Mouse (Mus musculus) 3T3-L1 (cell line): Measurements from ENCODE around the gene Itga6.

Experiments used
- DNase-seq: peaks from one replicate; pipeline ENCODE4 v3.0.0-alpha.2; 2015; ENCODE audit warnings: low read depth, low spot score

Itga6 gene

GRCm38 (mm10) chr2:71761081-71761480, 15.7 kb downstream of the Itga6 start:
- DNase-seq, result no peak

- no peak for DNase-seq
Observed at GRCm38 (mm10) chr2:71764525-71764924, 19.1 kb downstream of the Itga6 start.

GRCm38 (mm10) chr2:71764961-71765735, 19.7 kb downstream of the Itga6 start:
- no peak for DNase-seq

GRCm38 (mm10) chr2:71766007-71766406, 20.6 kb downstream of the Itga6 start:
- no peak for DNase-seq

- DNase-seq, result no peak
Observed at GRCm38 (mm10) chr2:71767019-71767610, 21.7 kb downstream of the Itga6 start.

- no peak for DNase-seq
Observed at GRCm38 (mm10) chr2:71771762-71772161, 26.3 kb downstream of the Itga6 start.

- DNase-seq, result no peak
Observed at GRCm38 (mm10) chr2:71773714-71774113, 28.3 kb downstream of the Itga6 start.

GRCm38 (mm10) chr2:71774246-71774951, 29.0 kb downstream of the Itga6 start:
- no peak for DNase-seq

GRCm38 (mm10) chr2:71775201-71775611, 29.8 kb downstream of the Itga6 start:
- DNase-seq, result no peak

- no peak for DNase-seq
Observed at GRCm38 (mm10) chr2:71779266-71779888, 34.0 kb downstream of the Itga6 start.

- no peak for DNase-seq
Observed at GRCm38 (mm10) chr2:71780016-71780415, 34.6 kb downstream of the Itga6 start.

- no peak for DNase-seq
Observed at GRCm38 (mm10) chr2:71785260-71785659, 39.8 kb downstream of the Itga6 start.

GRCm38 (mm10) chr2:71786060-71786459, 40.6 kb downstream of the Itga6 start:
- DNase-seq, result no peak

- DNase-seq, result peak; percentile 60
Observed at GRCm38 (mm10) chr2:71786591-71787155, 41.3 kb downstream of the Itga6 start.

- peak; percentile 51 for DNase-seq
Observed at GRCm38 (mm10) chr2:71787156-71787590, 41.8 kb downstream of the Itga6 start.

GRCm38 (mm10) chr2:71787591-71788460, 42.4 kb downstream of the Itga6 start:
- DNase-seq, result peak; percentile 33

GRCm38 (mm10) chr2:71790752-71791151, 45.3 kb downstream of the Itga6 start:
- DNase-seq, result no peak

- no peak for DNase-seq
Observed at GRCm38 (mm10) chr2:71791203-71791602, 45.8 kb downstream of the Itga6 start.

- no peak for DNase-seq
Observed at GRCm38 (mm10) chr2:71794139-71794538, 48.7 kb downstream of the Itga6 start.

GRCm38 (mm10) chr2:71796787-71797186, 51.4 kb downstream of the Itga6 start:
- no peak for DNase-seq

GRCm38 (mm10) chr2:71800798-71801197, 55.4 kb downstream of the Itga6 start:
- DNase-seq, result no peak
